Mouse (Mus musculus): ENCODE results near the gene Gldc. TPM values are rescaled to one million over a fixed set of nuclear protein-coding genes. Genes with fewer than 3 reads are reported as not detected.

Gldc gene
- polyA plus RNA-seq, 1 experiment from 2014 or later, result 6.3 TPM

Other genes starting within 250 kb of the Gldc start
- not detected in 2 replicates for gene Trpd52l3, start 171.6 kb downstream of the Gldc start, polyA plus RNA-seq (2014; fragmentation: Nextera tagmentation; extraction: Ambion mirVana)
- gene Uhrf2, start 144.9 kb downstream of the Gldc start, polyA plus RNA-seq (2014; fragmentation: Nextera tagmentation; extraction: Ambion mirVana), result 91.4 and 100 TPM in 2 replicates
- not detected in 2 replicates for gene Mbl2, start 57.5 kb upstream of the Gldc start, polyA plus RNA-seq (2014; fragmentation: Nextera tagmentation; extraction: Ambion mirVana)

Measured in embryonic facial prominence, embryonic 11.5 days (tissue).